Mouse (Mus musculus) left cerebral cortex, postnatal 14 days (tissue): ENCODE measurements around the gene D10Wsu102e. TPM values are rescaled to one million over a fixed set of nuclear protein-coding genes. Genes with fewer than 3 reads are reported as not detected.
"Not testable (repeated sequence)": the region's sequence is repeated elsewhere in the genome, so short reads cannot be mapped to it uniquely, and the experiment has no call there.

Experiments
- DNase-seq, 2 experiments: peaks; one replicate each; pipeline ENCODE4 v3.0.0; 2021 to 2022; ENCODE audit warnings: low spot score in 2 of 2, mixed read lengths in 1 of 2
- intact Hi-C: fragments of 180-260 bp; cut with DNase I; formaldehyde crosslinking; loops from one replicate; pipeline ENCODE4 v1.15.1; 2025
- total RNA-seq, 2 experiments: library from RNA; stranded (reverse); gene quantifications; 2 replicates each; pipeline ENCODE4 v1.2.3; 2021

The D10Wsu102e gene
- total RNA-seq, 2 experiments from 2014 or later = 2.5 to 2.9 TPM

DNA sequence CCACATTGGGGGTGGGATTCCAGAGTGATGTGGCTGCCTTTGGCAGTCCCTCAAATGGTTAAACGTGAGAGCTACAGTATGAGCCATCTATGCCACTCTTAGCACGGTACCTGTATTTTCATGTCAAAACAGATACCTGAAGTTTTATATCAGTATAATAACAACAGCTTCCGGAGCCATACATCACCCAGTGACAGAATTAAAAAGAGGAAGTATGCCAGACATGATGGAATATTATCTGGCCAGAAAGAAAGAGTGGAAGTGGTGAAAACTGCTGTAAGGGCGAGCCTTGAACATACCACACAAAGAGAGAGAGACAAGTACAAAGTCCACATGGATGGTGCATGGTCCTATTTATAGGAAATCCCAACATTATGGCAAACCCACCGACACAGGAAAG, 151.3 kb downstream of the D10Wsu102e start:
- intact Hi-C loops = no loop called here
- DNase-seq = no peak

DNA sequence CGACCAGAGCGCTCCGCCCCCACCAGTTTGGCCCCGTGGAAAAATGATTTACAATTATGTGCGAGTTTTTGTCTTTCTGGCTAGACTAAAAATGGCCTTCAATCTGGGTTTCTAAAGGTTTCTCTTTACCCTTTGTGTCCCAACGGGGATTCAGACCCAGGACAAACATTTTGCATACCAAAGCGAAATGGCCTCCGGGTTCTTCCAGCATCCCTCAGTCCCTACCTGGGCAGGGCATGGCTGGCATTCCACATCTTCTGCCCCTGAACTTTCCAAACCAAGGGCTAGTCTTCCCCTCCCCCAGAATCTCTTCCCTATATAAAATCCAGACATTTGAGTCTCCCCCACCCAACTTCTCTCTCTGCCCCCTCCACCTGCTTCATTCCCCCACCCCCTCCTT, 153.7 kb downstream of the D10Wsu102e start:
- intact Hi-C loops = no loop called here
- DNase-seq = no peak

DNA sequence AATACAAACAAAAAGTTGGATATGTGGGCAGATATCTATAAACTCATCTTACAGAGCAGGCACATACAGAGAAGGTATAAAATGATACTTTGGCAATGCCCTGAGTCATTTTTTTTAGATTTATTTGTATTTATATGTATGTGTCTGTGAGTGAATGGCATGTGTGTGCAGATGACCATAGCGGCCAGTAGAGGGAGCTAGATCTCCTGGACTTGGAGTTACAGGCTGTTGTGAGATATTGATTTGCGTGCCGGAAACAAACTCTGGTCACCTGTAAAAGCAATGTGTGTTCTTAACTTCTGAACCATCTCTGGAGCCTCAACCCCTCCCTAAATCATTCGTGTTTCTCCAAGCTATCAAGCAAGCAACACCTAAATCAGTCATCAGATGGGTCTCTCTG, 161.0 kb downstream of the D10Wsu102e start:
- intact Hi-C loops = no loop called here
- DNase-seq = no peak

DNA sequence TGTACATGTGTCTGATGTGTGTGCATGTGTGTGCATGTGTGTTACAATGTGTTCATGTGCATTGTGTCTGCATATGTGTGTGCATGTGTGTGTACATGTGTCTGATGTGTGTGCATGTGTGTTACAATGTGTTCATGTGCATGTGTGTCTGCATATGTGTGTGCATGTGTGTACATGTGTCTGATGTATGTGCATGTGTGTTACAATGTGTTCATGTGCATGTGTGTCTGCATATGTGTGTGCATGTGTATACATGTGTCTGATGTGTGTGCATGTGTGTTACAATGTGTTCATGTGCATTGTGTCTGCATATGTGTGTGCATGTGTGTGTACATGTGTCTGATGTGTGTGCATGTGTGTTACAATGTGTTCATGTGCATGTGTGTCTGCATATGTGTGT, 164.2 kb downstream of the D10Wsu102e start:
- intact Hi-C loops, DNase-seq: not testable (repeated sequence)

DNA sequence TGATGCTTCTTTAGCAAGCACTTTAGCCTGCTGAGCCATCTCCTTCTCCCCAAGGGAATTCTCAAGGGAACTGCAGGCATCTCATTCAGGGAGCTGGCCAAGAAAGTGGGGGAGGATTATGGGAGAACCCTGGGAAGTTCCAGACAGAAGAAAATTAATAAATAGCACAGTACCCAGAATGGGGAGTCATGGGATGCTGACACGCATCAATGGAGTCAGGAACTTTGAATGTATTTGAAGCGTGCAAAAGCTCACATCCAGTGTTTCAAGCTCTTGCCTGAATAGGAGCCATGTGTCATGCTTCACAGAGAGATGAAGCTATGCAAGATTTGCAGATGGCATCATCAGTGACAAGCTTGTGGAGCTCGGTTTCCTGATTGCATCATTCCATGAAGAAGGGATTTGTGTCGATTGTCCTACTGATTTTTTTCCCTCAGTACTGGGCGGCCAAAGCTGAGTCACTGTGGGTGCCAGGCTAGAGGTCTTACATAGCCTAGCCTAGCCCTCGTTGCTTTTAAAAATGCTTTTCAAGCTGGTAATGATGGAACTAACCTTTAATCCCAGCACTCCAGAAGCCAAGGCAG, 170.5 kb downstream of the D10Wsu102e start:
- DNase-seq = no peak
- intact Hi-C loops = no loop called here

DNA sequence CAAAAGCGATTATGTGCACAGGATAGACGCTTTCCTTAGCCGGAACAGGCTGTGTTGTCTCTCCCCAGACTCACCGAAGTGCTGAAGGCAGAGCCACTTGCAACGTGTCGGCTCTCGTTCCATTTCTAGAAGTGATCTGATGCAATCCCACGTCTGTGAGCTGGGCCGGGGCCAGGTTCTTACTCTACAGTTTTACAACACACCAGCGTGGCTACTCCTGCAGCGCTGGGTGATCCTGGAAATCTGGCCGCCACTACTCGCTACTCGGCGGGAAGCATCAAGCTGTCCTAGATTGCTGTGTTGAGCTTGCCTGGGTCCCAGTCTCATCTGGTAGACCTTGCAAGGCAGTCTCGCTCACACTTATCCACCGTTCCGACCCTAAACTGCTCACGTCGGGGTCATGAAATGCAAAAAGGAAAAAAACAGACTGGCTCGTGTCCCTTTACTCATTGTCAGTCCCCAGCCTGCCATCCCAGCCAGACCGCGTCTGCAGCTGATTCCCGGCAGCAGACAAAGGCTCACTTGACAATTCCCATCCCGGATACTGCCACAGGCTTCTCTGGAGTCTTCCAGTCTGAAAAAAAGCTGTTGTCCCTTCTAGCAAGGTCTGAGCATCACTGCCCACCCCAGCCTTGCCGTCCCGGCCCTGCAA, 173.4 kb downstream of the D10Wsu102e start:
- intact Hi-C loops = no loop called here
- DNase-seq = peak; percentile 78 to 86

DNA sequence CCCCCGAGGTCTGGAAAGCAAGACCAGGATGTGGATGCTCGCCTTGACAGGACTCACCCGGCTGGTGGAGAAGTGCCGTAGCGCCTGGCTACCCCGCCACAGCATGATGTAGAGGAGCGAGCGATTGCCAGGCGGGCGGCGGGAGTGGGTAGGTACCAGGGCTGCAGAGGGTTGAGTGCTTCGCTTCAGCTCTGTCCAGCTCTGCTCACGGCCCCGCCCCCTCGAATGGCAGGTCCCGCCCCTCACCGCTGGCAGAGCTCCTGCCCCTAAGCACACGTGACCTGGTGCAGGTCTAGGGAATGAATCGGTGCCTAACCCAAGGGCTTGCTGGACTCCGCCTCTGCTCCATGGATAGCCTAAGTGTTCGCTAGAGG, 173.9 kb downstream of the D10Wsu102e start, which contains the start of gene Aldh1l2:
Gene Aldh1l2 (minus strand): TSS at position 231 of the 374 bp plus-strand sequence.
- DNase-seq = peak; percentile 22 to 34
- intact Hi-C loops = no loop called here

DNA sequence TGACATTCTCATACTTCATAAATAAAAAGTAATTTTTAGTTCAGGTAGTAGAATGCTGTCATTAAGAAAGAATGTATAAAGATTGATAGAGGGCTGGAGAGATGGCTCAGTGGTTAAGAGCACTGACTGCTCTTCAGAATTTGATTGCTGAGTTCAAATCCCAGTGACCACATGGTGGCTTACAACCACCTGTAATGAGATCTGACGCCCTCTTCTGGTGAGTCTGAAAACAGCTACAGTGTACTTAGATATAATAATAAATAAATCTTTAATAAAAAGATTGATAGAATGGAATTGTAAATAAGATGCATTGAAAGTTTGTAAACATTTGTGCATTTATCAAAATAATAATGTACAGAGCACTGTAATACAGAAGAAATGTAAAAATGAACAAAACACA, 176.4 kb downstream of the D10Wsu102e start:
- intact Hi-C loops = no loop called here
- DNase-seq = no peak

Other genes starting within 250 kb of the D10Wsu102e start
- gene Slc41a2, start 22.3 kb upstream of the D10Wsu102e start, total RNA-seq = 10 to 100 TPM; 30.8 to 35.6 TPM
- gene Aldh1l2, start 173.9 kb downstream of the D10Wsu102e start, total RNA-seq = 1 to 10 TPM; 2.4 to 2.9 TPM
- gene Washc4, start 183.5 kb downstream of the D10Wsu102e start, total RNA-seq = 10 to 100 TPM; 20.2 to 20.6 TPM